Mouse (Mus musculus) lung, postnatal 25 days (tissue): ENCODE measurements around the gene Tmem190.

Experiments used
- DNase-seq: peaks from one replicate; pipeline ENCODE4 v3.0.0; 2022; ENCODE audit warnings: low spot score

The Tmem190 gene

GRCm38 (mm10) chr7:4782759-4783158 is at the start of gene Tmem190, which contains the start of gene Il11:
Tmem190 (plus strand) TSS chr7:4782937.
Il11 (minus strand) TSS chr7:4782859.
- no peak for DNase-seq

GRCm38 (mm10) chr7:4732968-4733392 is 49.8 kb upstream of the Tmem190 start:
- DNase-seq: no peak

DNA sequence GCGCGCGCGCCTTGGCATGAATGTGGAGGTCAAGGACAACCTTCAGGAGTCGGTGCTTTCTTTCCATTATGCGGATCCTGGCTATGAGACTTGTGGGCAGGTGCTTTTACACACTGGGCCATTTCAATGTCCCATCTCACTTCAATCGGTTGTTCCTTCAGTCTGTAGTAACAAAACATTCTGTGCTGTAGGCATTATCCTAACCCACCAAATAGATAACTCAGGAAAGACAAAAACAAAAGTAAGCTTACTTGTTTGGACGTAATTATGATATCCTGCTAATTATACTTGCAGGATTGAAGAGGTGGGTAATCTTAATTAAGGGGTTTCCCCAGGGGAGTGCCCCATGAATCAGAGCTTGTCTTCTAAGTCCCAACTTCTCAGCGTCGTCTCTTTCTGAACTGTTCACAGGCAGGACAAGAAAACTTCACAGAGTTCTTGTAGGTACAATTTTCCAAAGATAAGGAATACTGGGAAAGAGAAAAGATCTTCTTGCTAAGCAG is 43.6 kb upstream of the Tmem190 start:
- DNase-seq: no peak

GRCm38 (mm10) chr7:4739544-4740275 is 43.0 kb upstream of the Tmem190 start, which contains the start of gene Kmt5c:
Kmt5c (plus strand) TSS chr7:4740115.
- peak; percentile 100 for DNase-seq

DNA sequence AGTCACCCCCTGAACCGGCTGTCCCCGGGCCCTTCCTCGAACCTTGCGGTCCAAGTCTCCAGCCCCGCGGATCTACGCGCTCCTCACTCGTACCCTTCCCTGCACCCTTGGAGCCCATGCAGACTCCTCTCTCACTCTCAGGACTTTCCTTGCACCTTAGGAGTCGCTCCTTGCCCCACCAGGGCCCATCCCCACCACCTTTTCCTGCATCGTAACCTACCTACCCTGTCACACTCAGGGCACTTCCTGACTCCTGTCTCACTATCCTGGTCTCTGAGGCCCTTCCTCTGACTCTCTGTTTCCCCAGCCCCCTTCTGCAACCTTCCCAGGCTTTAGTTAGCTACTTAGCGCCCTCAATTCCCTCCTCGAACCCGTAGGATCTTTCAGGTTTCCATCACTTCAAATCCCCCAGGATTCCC is 42.4 kb upstream of the Tmem190 start:
- no peak for DNase-seq

DNA sequence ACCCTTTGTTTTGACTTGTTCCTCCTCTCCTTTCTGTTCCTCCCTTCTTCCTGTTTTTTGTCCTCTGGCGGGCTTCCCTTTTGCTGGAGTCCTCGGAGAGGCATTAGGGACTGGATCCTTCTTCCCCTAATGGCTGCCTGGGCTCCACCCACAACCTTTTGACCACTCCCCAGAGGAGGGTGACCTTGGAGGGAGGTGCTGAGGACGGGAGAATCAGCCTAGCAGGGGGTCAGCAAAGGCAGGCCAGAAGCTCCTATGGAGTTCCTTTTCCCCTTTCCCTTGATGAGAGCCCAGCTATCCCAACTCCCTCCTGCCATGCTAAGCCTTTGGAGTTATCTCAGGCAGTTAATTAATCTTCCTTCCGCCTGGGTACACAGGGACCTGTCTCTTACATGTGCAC is 41.6 kb upstream of the Tmem190 start:
- DNase-seq: peak; percentile 63

- no peak for DNase-seq
These were observed 40.9 kb upstream of the Tmem190 start for GRCm38 (mm10) chr7:4741672-4742481.

- no peak for DNase-seq
These were observed 40.3 kb upstream of the Tmem190 start for GRCm38 (mm10) chr7:4742482-4742819.

- DNase-seq: peak; percentile 54
These were observed 39.4 kb upstream of the Tmem190 start for GRCm38 (mm10) chr7:4743354-4743753.

- no peak for DNase-seq
These were observed 37.9 kb upstream of the Tmem190 start for GRCm38 (mm10) chr7:4744886-4745285.

DNA sequence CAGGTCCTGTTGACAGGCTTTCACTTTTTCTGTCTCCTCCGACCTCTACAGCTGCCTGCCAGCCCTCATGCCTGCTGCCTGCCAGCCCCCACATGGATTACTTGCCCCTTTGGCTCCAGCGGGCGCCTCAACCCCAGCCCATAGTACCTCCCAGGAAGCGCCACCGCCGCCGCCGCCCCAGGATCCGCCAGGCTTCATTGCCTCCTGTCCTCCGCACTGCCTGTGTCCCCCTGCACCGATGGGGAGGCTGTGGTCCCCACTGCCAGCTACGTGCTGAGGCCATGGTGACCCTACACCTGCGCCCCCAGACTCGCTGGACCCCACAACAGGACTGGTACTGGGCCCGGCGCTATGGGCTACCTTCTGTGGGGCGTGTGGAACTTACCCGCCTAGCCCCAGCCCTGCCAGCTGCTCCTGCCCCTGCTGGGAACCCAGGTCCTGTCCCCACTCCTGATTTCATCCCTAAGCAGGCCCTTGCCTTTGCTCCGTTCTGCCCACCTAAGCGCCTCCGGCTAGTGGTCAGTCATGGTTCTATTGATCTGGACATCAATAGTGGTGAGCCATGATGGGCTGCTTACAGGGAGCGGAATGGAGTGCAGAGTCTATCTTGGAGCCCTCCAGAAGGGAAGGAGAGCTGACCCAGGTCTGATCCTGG is 36.3 kb upstream of the Tmem190 start:
- DNase-seq: no peak

GRCm38 (mm10) chr7:4747156-4747899 is 35.4 kb upstream of the Tmem190 start:
- no peak for DNase-seq

DNA sequence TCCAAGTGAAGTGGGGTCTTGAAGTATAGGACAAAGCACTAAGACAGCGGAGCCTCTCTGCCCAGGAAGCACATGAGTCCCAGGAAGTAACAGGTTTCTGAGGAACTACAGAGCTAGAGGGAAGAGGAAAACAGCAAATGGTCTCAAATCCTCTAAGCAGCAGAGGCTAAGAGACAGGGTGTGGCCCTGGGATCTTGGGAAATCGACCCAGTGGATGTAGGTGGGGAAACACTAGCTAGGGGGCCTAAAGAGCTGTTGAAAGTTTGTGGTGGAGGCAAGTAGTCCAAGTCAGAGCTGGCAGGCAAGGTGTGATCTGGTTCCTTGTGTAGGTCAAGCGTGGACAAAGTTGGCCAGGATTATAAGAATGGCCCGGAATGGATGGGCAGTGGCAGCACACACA is 34.4 kb upstream of the Tmem190 start:
- DNase-seq: no peak

GRCm38 (mm10) chr7:4749169-4749568 is 33.6 kb upstream of the Tmem190 start:
- DNase-seq: no peak

- peak; percentile 21 for DNase-seq
These were observed 30.5 kb upstream of the Tmem190 start for GRCm38 (mm10) chr7:4751971-4752820.

GRCm38 (mm10) chr7:4752821-4753570 is 29.7 kb upstream of the Tmem190 start, which contains the start of gene Cox6b2:
Cox6b2 (minus strand) TSS chr7:4753094.
- peak; percentile 85 for DNase-seq

DNA sequence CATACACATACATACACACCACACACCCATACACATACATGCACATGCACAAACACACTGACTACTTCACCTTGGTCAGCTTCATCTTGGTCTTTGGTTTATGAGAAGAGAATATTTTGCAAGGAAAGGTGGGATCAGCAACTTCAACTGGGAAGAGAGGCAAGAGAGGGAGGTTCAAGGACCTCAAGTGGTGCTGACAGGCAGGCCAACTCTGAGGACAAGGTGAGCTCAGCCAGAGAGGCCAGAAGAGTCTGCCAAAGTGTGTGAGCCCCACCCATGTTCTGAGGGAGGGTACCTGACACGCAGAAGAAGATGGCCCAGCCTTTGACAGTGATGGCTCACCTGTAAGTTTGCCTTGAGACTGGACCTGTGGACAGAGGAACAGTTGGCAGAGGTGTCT is 23.1 kb upstream of the Tmem190 start:
- no peak for DNase-seq

GRCm38 (mm10) chr7:4764946-4765710 is 17.6 kb upstream of the Tmem190 start:
- no peak for DNase-seq

- DNase-seq: no peak
These were observed 11.5 kb upstream of the Tmem190 start, which contains the start of gene Fam71e2 for GRCm38 (mm10) chr7:4771202-4771601. Fam71e2 (minus strand) TSS chr7:4771302.
